Mouse (Mus musculus) kidney, embryonic 15.5 days (tissue): ENCODE results near the gene Agps. TPM values are rescaled to one million over a fixed set of nuclear protein-coding genes. Genes with fewer than 3 reads are reported as not detected.
"Not testable (repeated sequence)": the region's sequence is repeated elsewhere in the genome, so short reads cannot be mapped to it uniquely, and the experiment has no call there.

Experiments
- ATAC-seq: fragments of 200-750 bp; cut with Nextera tagmentation; replicated peaks from 2 replicates; pipeline ENCODE4 v1.8.0; 2017; ENCODE audit warnings: moderate TSS enrichment; ENCODE audit not compliant: low FRiP score
- H3K27ac ChIP-seq: fragments of 300-500 bp; sonication (generic); 2 replicates; pipeline ENCODE4 v1.5.1; 2015; ENCODE audit warnings: mild to moderate bottlenecking, inconsistent platforms
- H3K27me3 ChIP-seq: fragments of 300-500 bp; sonication (generic); 2 replicates; pipeline ENCODE4 v1.6.1; 2015; ENCODE audit warnings: inconsistent platforms
- H3K36me3 ChIP-seq: fragments of 300-500 bp; sonication (generic); 2 replicates; pipeline ENCODE4 v1.6.1; 2015; ENCODE audit warnings: inconsistent platforms
- H3K4me1 ChIP-seq: fragments of 300-500 bp; sonication (generic); 2 replicates; pipeline ENCODE4 v1.6.1; 2015; ENCODE audit warnings: inconsistent platforms
- H3K4me2 ChIP-seq: fragments of 300-500 bp; sonication (generic); 2 replicates; pipeline ENCODE4 v1.6.1; 2015; ENCODE audit warnings: moderate library complexity, mild to moderate bottlenecking, inconsistent platforms
- H3K4me3 ChIP-seq: fragments of 300-500 bp; sonication (generic); replicated peaks from 2 replicates; pipeline ENCODE4 v1.5.1; 2015; ENCODE audit warnings: mild to moderate bottlenecking, inconsistent platforms
- H3K9ac ChIP-seq: fragments of 300-500 bp; sonication (generic); 2 replicates; pipeline ENCODE4 v1.6.1; 2015; ENCODE audit warnings: mild to moderate bottlenecking, inconsistent platforms
- H3K9me3 ChIP-seq: fragments of 300-500 bp; sonication (generic); replicated peaks from 2 replicates; pipeline ENCODE4 v1.6.1; 2016; ENCODE audit warnings: inconsistent platforms
- WGBS: fragments of 180-500 bp; shearing (Covaris S2); methylation state at CpG from one replicate; pipeline ENCODE4 v1.1.7; 2015; ENCODE audit warnings: mixed read lengths; 5-methylcytosine and 5-hydroxymethylcytosine counted together
- polyA plus RNA-seq: library from polyadenylated mRNA; unstranded; fragments of >200 nt; fragmentation: Nextera tagmentation; extraction: Ambion mirVana; gene quantifications from 2 replicates; pipeline ENCODE4 v1.2.1, GENCODE M21; 2015

Gene Agps
- polyA plus RNA-seq, 1 experiment from 2014 or later: 39.1 TPM

GRCm38 (mm10) chr2:75895711-75896110 is 63.7 kb downstream of the Agps start:
- WGBS: 85% methylated on average over 5 of the region's 5 CpGs
- Histone ChIP-seq H3K9ac (no peak overlapping the region), H3K36me3 (peaks cover 23% of the 10 kb centered on the region), H3K27ac (no peak overlapping the region), H3K4me1 (no peaks in the 10 kb centered on the region), H3K4me2 (no peak overlapping the region), H3K27me3 (no peaks in the 10 kb centered on the region), H3K9me3 (no peaks in the 10 kb centered on the region; the same call in 1 of the 2 replicates), H3K4me3 (no peak overlapping the region)
- ATAC-seq: no peak

- 73% methylated on average over 1 of the region's 1 CpGs for WGBS
- H3K27me3 ChIP-seq: no peaks in the 10 kb centered on the region
- no peaks in the 10 kb centered on the region; the same call in 1 of the 2 replicates for H3K9me3 ChIP-seq
- H3K4me3 ChIP-seq: no peak overlapping the region
- H3K9ac ChIP-seq: no peak overlapping the region
- no peak overlapping the region for H3K27ac ChIP-seq
- H3K4me1 ChIP-seq: no peaks in the 10 kb centered on the region
- H3K36me3 ChIP-seq: peaks cover 43% of the 10 kb centered on the region
- ATAC-seq: no peak
- H3K4me2 ChIP-seq: no peak overlapping the region
Measured at GRCm38 (mm10) chr2:75900281-75900680, 68.3 kb downstream of the Agps start.

- Histone ChIP-seq H3K36me3 (peaks cover 44% of the 10 kb centered on the region), H3K27me3 (no peaks in the 10 kb centered on the region), H3K4me2 (no peak overlapping the region), H3K9me3 (no peaks in the 10 kb centered on the region; the same call in 1 of the 2 replicates), H3K4me1 (no peaks in the 10 kb centered on the region), H3K27ac (no peak overlapping the region), H3K4me3 (no peak overlapping the region), H3K9ac (no peak overlapping the region)
- ATAC-seq: no peak
- WGBS: 89% methylated on average over 9 of the region's 9 CpGs
Measured at GRCm38 (mm10) chr2:75901869-75902268, 69.9 kb downstream of the Agps start.

GRCm38 (mm10) chr2:75907142-75907541 is 75.2 kb downstream of the Agps start:
- Histone ChIP-seq H3K36me3 (peaks cover 62% of the 10 kb centered on the region), H3K27me3 (no peaks in the 10 kb centered on the region), H3K9me3 (no peaks in the 10 kb centered on the region), H3K4me2 (no peak overlapping the region), H3K27ac (no peak overlapping the region), H3K4me1 (no peaks in the 10 kb centered on the region), H3K4me3 (no peak overlapping the region), H3K9ac (no peak overlapping the region)
- ATAC-seq: no peak
- 73% methylated on average over 1 of the region's 1 CpGs for WGBS

- Histone ChIP-seq H3K36me3 (peaks cover 46% of the 10 kb centered on the region), H3K9ac (no peak overlapping the region), H3K4me2 (no peak overlapping the region), H3K27me3 (no peaks in the 10 kb centered on the region), H3K27ac (no peak overlapping the region), H3K4me1 (no peaks in the 10 kb centered on the region), H3K9me3 (no peaks in the 10 kb centered on the region), H3K4me3 (no peak overlapping the region)
- WGBS: 93% methylated on average over 3 of the region's 3 CpGs
- ATAC-seq: no peak
Measured at GRCm38 (mm10) chr2:75915040-75915439, 83.1 kb downstream of the Agps start.

GRCm38 (mm10) chr2:75923807-75924340 is 91.9 kb downstream of the Agps start:
- Histone ChIP-seq H3K4me3 (no peak overlapping the region), H3K27ac (no peak overlapping the region), H3K9me3 (no peaks in the 10 kb centered on the region), H3K27me3 (no peaks in the 10 kb centered on the region), H3K36me3 (peaks cover 36% of the 10 kb centered on the region), H3K9ac (no peak overlapping the region), H3K4me1 (no peaks in the 10 kb centered on the region), H3K4me2 (no peak overlapping the region)
- no peak for ATAC-seq
- WGBS: 72% methylated on average over 4 of the region's 4 CpGs

- H3K9ac ChIP-seq: no peak overlapping the region
- H3K27me3 ChIP-seq: no peaks in the 10 kb centered on the region
- H3K9me3 ChIP-seq: no peaks in the 10 kb centered on the region
- H3K4me3 ChIP-seq: no peak overlapping the region
- 84% methylated on average over 5 of the region's 5 CpGs for WGBS
- no peaks in the 10 kb centered on the region for H3K4me1 ChIP-seq
- no peak overlapping the region for H3K27ac ChIP-seq
- H3K36me3 ChIP-seq: peaks cover 45% of the 10 kb centered on the region
- H3K4me2 ChIP-seq: no peak overlapping the region
- ATAC-seq: no peak
Measured at GRCm38 (mm10) chr2:75926061-75926460, 94.1 kb downstream of the Agps start.

GRCm38 (mm10) chr2:75928011-75928410 is 96.0 kb downstream of the Agps start:
- no peaks in the 10 kb centered on the region for H3K4me1 ChIP-seq
- H3K36me3 ChIP-seq: peaks cover 47% of the 10 kb centered on the region
- no peak overlapping the region for H3K27ac ChIP-seq
- H3K4me2 ChIP-seq: no peak overlapping the region
- no peak for ATAC-seq
- no peaks in the 10 kb centered on the region for H3K9me3 ChIP-seq
- no peaks in the 10 kb centered on the region for H3K27me3 ChIP-seq
- no peak overlapping the region for H3K4me3 ChIP-seq
- H3K9ac ChIP-seq: no peak overlapping the region
- 96% methylated on average over 3 of the region's 3 CpGs for WGBS

- Histone ChIP-seq H3K27ac (no peak overlapping the region), H3K4me1 (no peaks in the 10 kb centered on the region), H3K27me3 (no peaks in the 10 kb centered on the region), H3K9me3 (no peaks in the 10 kb centered on the region), H3K9ac (no peak overlapping the region), H3K4me3 (no peak overlapping the region), H3K36me3 (peaks cover 42% of the 10 kb centered on the region), H3K4me2 (no peak overlapping the region)
- 87% methylated on average over 2 of the region's 2 CpGs for WGBS
- no peak for ATAC-seq
Measured at GRCm38 (mm10) chr2:75929141-75929540, 97.2 kb downstream of the Agps start.

GRCm38 (mm10) chr2:75929786-75930444 is 97.9 kb downstream of the Agps start:
- no peak for ATAC-seq
- Histone ChIP-seq H3K9ac (no peak overlapping the region), H3K4me2 (no peak overlapping the region), H3K4me1 (no peaks in the 10 kb centered on the region), H3K4me3 (no peak overlapping the region), H3K36me3 (peaks cover 42% of the 10 kb centered on the region), H3K27me3 (no peaks in the 10 kb centered on the region), H3K27ac (no peak overlapping the region), H3K9me3 (no peaks in the 10 kb centered on the region)
- WGBS: 91% methylated on average over 6 of the region's 6 CpGs

- no peak overlapping the region for H3K4me2 ChIP-seq
- H3K27ac ChIP-seq: no peak overlapping the region
- peaks cover 38% of the 10 kb centered on the region for H3K36me3 ChIP-seq
- H3K4me1 ChIP-seq: no peaks in the 10 kb centered on the region
- no peaks in the 10 kb centered on the region for H3K27me3 ChIP-seq
- no peaks in the 10 kb centered on the region for H3K9me3 ChIP-seq
- H3K9ac ChIP-seq: no peak overlapping the region
- 87% methylated on average over 2 of the region's 2 CpGs for WGBS
- H3K4me3 ChIP-seq: no peak overlapping the region
- no peak for ATAC-seq
Measured at GRCm38 (mm10) chr2:75930941-75931340, 99.0 kb downstream of the Agps start.

- Histone ChIP-seq H3K27me3 (no peaks in the 10 kb centered on the region), H3K4me2 (no peak overlapping the region), H3K4me1 (peaks cover 3% of the 10 kb centered on the region; the same call in 1 of the 2 replicates), H3K27ac (no peak overlapping the region), H3K9me3 (no peaks in the 10 kb centered on the region), H3K9ac (no peak overlapping the region), H3K4me3 (no peak overlapping the region), H3K36me3 (peaks cover 22% of the 10 kb centered on the region)
- 40% methylated on average over 7 of the region's 7 CpGs for WGBS
- no peak for ATAC-seq
Measured at GRCm38 (mm10) chr2:75933541-75933940, 101.6 kb downstream of the Agps start.

GRCm38 (mm10) chr2:75936685-75937084 is 104.7 kb downstream of the Agps start:
- ATAC-seq, H3K27ac ChIP-seq, H3K4me1 ChIP-seq, H3K27me3 ChIP-seq, H3K4me2 ChIP-seq, H3K36me3 ChIP-seq, H3K9ac ChIP-seq, H3K9me3 ChIP-seq, H3K4me3 ChIP-seq: not testable (repeated sequence)
- WGBS: 86% methylated on average over 2 of the region's 2 CpGs
